Mouse (Mus musculus) lung, postnatal 36 days (tissue): ENCODE results near the gene C130073F10Rik.
A peak's percentile ranks its signal among the peaks of the same experiment; 100 is the strongest.
"Not testable (repeated sequence)": the region's sequence is repeated elsewhere in the genome, so short reads cannot be mapped to it uniquely, and the experiment has no call there.

Source experiments
- DNase-seq: peaks from one replicate; pipeline ENCODE4 v3.0.0; 2022; ENCODE audit warnings: mixed read lengths

The C130073F10Rik gene

DNA sequence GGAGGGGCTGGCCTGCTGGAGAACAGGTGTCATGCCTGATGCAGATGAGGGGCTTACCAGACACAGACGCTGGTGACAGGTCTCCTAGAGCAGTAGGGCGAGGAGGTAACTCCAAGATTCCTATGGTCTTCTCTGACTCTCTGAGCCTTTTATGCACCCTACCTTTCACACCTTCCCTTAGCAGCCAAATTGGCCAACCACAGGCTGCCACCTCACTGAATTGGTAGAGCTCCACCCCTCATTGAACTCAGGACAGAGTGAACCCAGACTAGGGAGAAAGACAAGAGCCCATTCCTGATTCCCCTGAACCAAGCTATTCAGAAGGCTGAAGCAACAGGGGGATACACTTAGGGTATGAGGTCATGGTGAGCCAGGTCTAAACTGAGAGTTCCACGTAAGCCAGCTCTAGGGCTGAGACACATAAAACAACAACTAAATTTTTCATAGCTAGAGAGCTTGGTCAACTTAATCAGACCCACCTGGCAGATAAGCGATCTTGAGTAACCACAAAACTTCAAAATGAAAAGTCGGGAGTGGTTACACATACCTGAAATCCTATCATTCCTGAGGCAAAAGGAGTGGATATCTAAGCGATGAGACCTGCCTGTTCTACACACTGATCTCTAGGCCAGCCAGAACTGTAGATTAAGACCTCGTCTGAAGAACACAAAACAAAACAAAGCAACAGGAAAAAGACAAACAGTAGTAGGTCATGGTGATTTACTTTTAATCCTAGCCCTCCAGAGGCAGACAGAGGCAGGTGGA lies at the start of gene C130073F10Rik:
Gene C130073F10Rik, minus strand, starts transcription at position 134 of the 765 bp plus-strand sequence.
- no peak for DNase-seq

DNA sequence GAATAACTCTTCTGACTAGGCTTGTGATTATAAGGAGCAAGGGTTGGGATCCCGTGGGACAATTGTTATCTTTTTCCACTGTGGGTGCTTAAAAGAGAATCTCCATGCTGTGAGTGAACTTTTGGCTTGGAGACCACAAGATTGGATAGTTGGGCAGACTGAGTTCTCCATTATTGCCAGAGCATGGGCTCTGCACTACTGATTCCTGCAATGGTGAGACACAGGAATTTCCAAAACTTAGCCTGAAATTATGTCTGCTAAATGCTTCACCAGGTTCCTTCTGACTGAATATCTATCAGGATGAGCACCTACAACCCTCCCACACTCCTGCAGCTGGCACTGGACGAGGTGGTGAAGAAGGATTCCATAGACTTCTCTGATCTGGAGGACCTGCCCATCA lies 46.5 kb upstream of the C130073F10Rik start, which contains the start of gene Gm12794:
Gene Gm12794, plus strand, starts transcription at position 301 of the 400 bp plus-strand sequence.
- DNase-seq: not testable (repeated sequence)

GRCm38 (mm10) chr4:101908821-101909220 lies 15.2 kb upstream of the C130073F10Rik start, which contains the start of gene Gm12800:
Gm12800 (plus strand) TSS chr4:101909121.
- not testable (repeated sequence) for DNase-seq

GRCm38 (mm10) chr4:101889377-101889776 lies 4.2 kb downstream of the C130073F10Rik start:
- DNase-seq: no peak

DNA sequence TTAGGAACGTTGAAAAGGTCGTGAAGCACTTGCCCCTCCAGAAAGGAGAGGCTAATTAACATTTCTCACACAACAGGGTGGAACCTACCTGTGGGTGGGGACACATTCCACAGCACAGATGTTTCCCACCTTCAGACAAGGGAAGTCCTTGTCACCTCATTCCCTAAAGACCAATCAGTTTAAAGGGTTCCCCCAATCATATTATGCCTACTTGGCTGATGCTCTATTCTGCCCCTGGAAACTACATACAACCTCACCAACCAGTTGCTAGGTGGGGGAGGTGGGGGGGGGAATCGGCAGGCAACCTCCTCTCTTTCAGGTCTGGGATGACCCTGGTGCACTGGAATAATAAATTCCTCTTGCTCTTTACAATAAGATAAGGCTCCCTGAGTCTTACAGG lies 9.9 kb downstream of the C130073F10Rik start:
- no peak for DNase-seq

DNA sequence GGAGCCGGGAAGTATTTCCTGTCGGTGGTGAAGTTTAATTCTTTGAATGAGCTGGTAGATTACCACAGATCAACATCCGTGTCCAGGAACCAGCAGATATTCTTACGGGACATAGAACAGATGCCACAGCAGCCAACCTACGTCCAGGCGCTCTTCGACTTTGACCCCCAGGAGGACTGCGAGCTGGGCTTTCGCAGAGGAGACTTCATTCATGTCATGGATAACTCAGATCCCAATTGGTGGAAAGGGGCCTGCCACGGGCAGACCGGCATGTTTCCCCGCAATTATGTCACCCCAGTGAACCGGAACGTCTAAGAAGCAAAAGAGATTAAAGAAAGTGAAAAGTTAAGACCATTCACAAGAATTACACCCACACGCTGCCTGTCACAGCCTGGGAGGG lies 17.9 kb downstream of the C130073F10Rik start:
- not testable (repeated sequence) for DNase-seq

DNA sequence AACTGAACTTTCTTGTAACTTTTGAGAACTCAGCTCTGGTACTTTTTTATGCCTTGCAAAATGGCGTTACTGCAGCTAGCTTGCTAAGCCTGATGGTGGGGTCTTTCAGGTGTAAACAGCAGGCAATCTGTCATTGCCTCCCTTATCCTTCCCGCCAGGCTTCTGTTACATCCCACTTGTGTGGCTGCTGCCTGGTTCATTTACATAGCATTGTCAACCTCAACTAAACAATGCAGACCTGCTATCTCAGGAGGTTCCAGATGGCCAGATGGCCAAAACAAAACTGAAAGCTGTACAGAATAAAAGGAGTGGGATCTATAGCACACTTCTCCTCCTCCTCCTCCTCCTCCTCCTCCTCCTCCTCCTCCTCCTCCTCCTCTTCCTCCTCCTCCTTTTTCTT lies 21.6 kb downstream of the C130073F10Rik start:
- DNase-seq: not testable (repeated sequence)

GRCm38 (mm10) chr4:101862289-101862688 lies 31.3 kb downstream of the C130073F10Rik start:
- DNase-seq: no peak

- peak; percentile 28 for DNase-seq
Measured at GRCm38 (mm10) chr4:101860873-101861272, 32.7 kb downstream of the C130073F10Rik start.

DNA sequence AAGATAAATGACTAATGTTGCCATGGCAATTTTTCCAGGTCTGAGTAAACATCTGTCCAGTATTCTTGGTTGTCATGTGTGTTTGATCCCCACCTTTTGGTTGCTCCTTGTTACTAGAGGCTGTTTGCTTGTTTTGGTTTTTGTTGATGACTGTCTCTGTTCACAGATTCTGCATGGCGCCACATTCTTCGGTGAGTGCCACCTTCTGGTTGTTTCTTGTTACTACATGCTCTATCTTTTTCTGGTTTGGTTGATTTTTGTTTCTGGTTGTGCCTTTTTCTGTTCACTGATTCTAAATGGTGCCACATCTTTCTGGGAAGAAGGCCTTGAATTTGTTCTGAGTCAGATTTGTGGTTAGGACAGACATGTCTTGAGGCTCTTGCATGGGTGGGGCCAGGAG lies 42.7 kb downstream of the C130073F10Rik start:
- no peak for DNase-seq

GRCm38 (mm10) chr4:101843923-101844322 lies 49.7 kb downstream of the C130073F10Rik start, which contains the start of gene B020004J07Rik:
B020004J07Rik (minus strand) TSS chr4:101844023.
- not testable (repeated sequence) for DNase-seq
